Mouse (Mus musculus) intestine, embryonic 16.5 days (tissue): Measurements from ENCODE around the gene Sox5. TPM values are rescaled to one million over a fixed set of nuclear protein-coding genes. Genes with fewer than 3 reads are reported as not detected.
A peak's percentile ranks its signal among the peaks of the same experiment; 100 is the strongest.

Source experiments
- ATAC-seq: fragments of 200-750 bp; cut with Nextera tagmentation; 2 replicates; pipeline ENCODE4 v1.8.0; 2017; ENCODE audit warnings: moderate TSS enrichment, moderate library complexity
- H3K27ac ChIP-seq: fragments of 300-500 bp; sonication (generic); 2 replicates; pipeline ENCODE4 v1.5.1; 2014; ENCODE audit warnings: mild to moderate bottlenecking, low read length
- H3K27me3 ChIP-seq: fragments of 300-500 bp; sonication (generic); replicated peaks from 2 replicates; pipeline ENCODE4 v1.6.1; 2014; ENCODE audit warnings: low read length, control low read depth, mixed read lengths; ENCODE audit not compliant: control insufficient read depth, insufficient read depth
- H3K36me3 ChIP-seq: fragments of 300-500 bp; sonication (generic); 2 replicates; pipeline ENCODE4 v1.6.1; 2014; ENCODE audit warnings: low read length, control low read depth; ENCODE audit not compliant: control insufficient read depth, insufficient read depth
- H3K4me1 ChIP-seq: fragments of 300-500 bp; sonication (generic); 2 replicates; pipeline ENCODE4 v1.6.1; 2014; ENCODE audit warnings: low read length, control low read depth, mixed read lengths; ENCODE audit not compliant: control insufficient read depth, insufficient read depth
- H3K4me2 ChIP-seq: fragments of 300-500 bp; sonication (generic); 2 replicates; pipeline ENCODE4 v1.6.1; 2014; ENCODE audit warnings: low read depth, low read length, control low read depth
- H3K4me3 ChIP-seq: fragments of 300-500 bp; sonication (generic); 2 replicates; pipeline ENCODE4 v1.5.1; 2014; ENCODE audit warnings: mild to moderate bottlenecking, low read length
- H3K9ac ChIP-seq: fragments of 300-500 bp; sonication (generic); 2 replicates; pipeline ENCODE4 v1.6.1; 2014; ENCODE audit warnings: low read depth, low read length
- H3K9me3 ChIP-seq: fragments of 300-500 bp; sonication (generic); 2 replicates; pipeline ENCODE4 v1.6.1; 2016; ENCODE audit warnings: low read length, control low read depth; ENCODE audit not compliant: control insufficient read depth
- whole genome bisulfite sequencing: fragments of 180-500 bp; shearing (Covaris S2); extraction: QIAGEN DNeasy Blood & Tissue Kit; methylation state at CpG from one replicate; pipeline ENCODE4 v1.1.7; 2014; 5-methylcytosine and 5-hydroxymethylcytosine counted together
- polyA plus RNA-seq: library from polyadenylated mRNA; unstranded; fragments of >200 nt; fragmentation: Nextera tagmentation; extraction: Ambion mirVana; gene quantifications from 2 replicates; pipeline ENCODE4 v1.2.1, GENCODE M21; 2015

Gene Sox5
- polyA plus RNA-seq, 1 experiment from 2014 or later, result 14.3 TPM

GRCm38 (mm10) chr6:144804321-144804720 lies 22.5 kb upstream of the Sox5 start:
- Histone ChIP-seq H3K27ac (no peak overlapping the region), H3K4me2 (no peak overlapping the region), H3K36me3 (no peaks in the 10 kb centered on the region), H3K9ac (no peak overlapping the region), H3K4me1 (no peaks in the 10 kb centered on the region), H3K27me3 (no peaks in the 10 kb centered on the region), H3K9me3 (no peaks in the 10 kb centered on the region), H3K4me3 (no peak overlapping the region)
- ATAC-seq, result no peak
- 82% methylated on average over 5 of the region's 5 CpGs for WGBS

DNA sequence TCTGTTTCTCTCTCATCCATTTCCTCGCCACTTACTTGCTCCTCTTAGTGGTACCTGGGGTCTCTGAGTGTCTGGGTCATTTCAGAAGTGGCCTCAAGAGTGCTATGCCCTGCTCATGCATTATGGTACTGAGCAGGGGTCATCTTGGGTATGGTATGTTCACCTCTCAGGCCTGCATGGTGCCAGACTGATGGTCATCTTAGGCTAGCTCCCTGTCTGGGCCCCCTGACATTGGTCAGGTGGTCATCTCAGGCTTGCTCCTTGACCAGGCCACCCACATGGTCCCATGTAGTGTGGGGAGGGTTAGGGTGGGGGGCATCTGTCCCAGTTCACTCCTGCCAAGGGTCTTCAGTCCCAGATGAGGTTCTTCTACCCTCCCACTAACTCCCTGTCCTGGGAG lies 21.3 kb upstream of the Sox5 start:
- 93% methylated on average over 1 of the region's 1 CpGs for WGBS
- no peak overlapping the region for H3K27ac ChIP-seq
- no peaks in the 10 kb centered on the region for H3K27me3 ChIP-seq
- H3K4me1 ChIP-seq, result no peaks in the 10 kb centered on the region
- no peaks in the 10 kb centered on the region for H3K9me3 ChIP-seq
- H3K4me3 ChIP-seq, result no peak overlapping the region
- H3K9ac ChIP-seq, result no peak overlapping the region
- no peaks in the 10 kb centered on the region for H3K36me3 ChIP-seq
- H3K4me2 ChIP-seq, result no peak overlapping the region
- ATAC-seq, result no peak

- Histone ChIP-seq H3K27me3 (no peaks in the 10 kb centered on the region), H3K9ac (no peak overlapping the region), H3K4me3 (no peak overlapping the region), H3K9me3 (no peaks in the 10 kb centered on the region), H3K27ac (no peak overlapping the region), H3K4me1 (no peaks in the 10 kb centered on the region), H3K4me2 (no peak overlapping the region), H3K36me3 (no peaks in the 10 kb centered on the region)
- no peak for ATAC-seq
- WGBS, result 66% methylated on average over 3 of the region's 3 CpGs
Observed at GRCm38 (mm10) chr6:144794356-144794755, 12.6 kb upstream of the Sox5 start.

DNA sequence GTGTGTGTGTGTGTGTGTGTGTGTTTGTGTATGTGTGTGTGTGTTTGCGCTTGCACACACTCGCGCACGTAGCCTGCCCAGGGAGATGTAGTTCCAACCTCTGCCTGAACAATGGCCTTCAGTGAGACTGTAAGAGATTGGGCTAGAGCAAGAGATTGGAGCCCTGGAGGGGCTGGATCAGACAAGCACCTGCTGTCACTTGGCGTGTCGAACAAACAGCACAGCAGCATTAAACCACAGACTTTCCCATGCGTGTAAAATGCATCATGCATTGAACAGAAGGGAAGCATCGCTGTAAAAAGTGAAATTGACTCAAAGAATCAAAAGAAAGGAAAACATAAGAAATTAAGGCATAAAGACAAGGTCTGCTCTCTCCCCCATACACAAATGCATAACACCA lies 11.1 kb upstream of the Sox5 start:
- Histone ChIP-seq H3K4me3 (no peak overlapping the region), H3K9ac (no peak overlapping the region), H3K36me3 (no peaks in the 10 kb centered on the region), H3K27ac (no peak overlapping the region), H3K27me3 (no peaks in the 10 kb centered on the region), H3K4me2 (no peak overlapping the region), H3K4me1 (no peaks in the 10 kb centered on the region), H3K9me3 (no peaks in the 10 kb centered on the region)
- no peak for ATAC-seq
- 90% methylated on average over 8 of the region's 8 CpGs for WGBS

DNA sequence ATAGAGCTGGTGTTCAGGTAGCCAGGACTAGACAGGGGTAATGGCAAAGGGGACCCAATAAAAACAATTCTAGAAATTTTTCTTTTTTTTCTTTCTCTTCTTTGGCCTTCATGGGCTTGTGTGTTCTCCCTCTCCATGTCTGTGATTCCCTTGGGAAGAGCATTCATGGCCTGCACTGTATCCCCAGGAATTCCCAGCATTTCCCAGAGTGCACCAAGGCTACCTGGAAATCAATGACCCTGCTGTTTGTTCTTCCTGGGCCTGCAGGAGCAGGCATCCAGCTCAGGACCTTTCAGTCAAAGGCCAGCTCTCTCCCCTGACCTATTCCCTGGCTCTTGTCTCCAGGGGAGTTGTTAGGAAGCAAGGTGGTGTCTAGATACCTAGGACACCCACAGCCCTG lies 1.5 kb upstream of the Sox5 start:
- no peak overlapping the region for H3K27ac ChIP-seq
- H3K27me3 ChIP-seq, result peaks cover 5% of the 10 kb centered on the region; the same call in 1 of the 2 replicates
- no peak overlapping the region for H3K4me3 ChIP-seq
- no peaks in the 10 kb centered on the region for H3K9me3 ChIP-seq
- no peak overlapping the region for H3K9ac ChIP-seq
- no peaks in the 10 kb centered on the region for H3K36me3 ChIP-seq
- no peak for ATAC-seq
- H3K4me1 ChIP-seq, result no peaks in the 10 kb centered on the region
- H3K4me2 ChIP-seq, result no peak overlapping the region

DNA sequence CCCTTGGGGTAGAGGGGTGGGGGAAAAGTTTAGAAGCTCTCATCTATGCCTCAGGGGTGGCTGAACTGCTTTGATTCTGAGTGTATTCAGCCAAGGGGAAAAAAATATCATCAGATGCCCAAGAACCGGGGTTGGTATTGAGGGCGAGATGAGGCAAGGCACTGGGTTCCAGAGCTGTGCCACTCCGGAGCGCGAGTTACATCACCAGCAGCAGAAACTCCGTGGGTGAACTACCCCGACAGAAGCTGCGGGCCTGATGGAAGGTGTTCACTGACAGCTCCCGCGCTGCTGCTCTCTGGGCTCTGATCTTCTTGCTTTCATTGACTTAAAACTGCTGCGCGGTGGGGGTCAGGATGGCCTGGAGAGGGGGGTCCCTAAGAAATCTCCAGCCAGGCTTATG lies 1.1 kb upstream of the Sox5 start:
- 21% methylated on average over 12 of the region's 12 CpGs for WGBS
- H3K9me3 ChIP-seq, result no peaks in the 10 kb centered on the region
- H3K27me3 ChIP-seq, result peaks cover 5% of the 10 kb centered on the region; the same call in 1 of the 2 replicates
- peak overlapping the region; percentile 81 for H3K4me3 ChIP-seq
- H3K4me1 ChIP-seq, result no peaks in the 10 kb centered on the region
- H3K9ac ChIP-seq, result peak overlapping the region; percentile 79
- no peaks in the 10 kb centered on the region for H3K36me3 ChIP-seq
- peak overlapping the region; percentile 98 for H3K4me2 ChIP-seq
- no peak for ATAC-seq
- no peak overlapping the region for H3K27ac ChIP-seq

DNA sequence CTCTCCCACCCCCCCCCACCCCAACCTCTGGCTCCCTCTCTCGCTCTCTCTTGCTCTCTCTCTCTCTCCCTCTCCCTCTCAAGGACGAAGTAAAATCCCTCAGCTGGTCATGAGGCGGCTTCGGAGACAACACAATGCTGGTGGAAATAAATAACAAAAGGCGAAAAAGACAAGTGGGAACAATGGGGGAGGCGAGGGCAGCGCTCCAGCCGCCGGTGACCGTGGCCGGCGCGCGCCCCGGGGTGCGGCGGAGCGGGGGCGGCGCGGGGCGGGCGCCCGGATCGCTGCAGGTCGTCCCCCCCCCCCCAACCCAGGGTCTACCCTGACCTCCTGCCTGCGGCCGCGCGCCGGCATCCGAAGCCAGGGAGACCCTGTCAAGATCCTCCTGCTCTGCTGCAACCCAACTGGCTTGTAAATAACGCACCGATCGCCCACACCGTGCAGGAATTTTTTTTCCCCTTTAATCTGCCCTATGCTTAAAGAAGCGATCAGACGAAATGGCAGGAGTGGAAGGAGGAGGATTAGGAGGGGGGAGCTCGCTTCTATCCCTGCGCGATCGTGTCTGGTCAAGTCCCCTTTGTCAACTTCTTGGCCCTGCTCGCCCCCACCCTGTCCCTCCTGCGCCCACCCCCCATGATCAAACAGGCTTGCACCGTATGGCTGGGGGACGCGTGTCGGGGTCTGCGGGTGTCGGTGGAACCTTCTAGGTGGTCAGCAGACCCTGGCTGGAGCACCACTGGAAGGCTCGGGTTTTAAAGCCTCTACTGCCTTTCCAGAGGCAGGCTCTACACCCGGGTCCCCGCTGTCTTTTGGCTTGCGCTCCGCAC lies 467 bp upstream of the Sox5 start:
- WGBS, result 2% methylated on average over 35 of the region's 55 CpGs
- Histone ChIP-seq H3K4me2 (peak overlapping the region; percentile 98), H3K4me3 (peak overlapping the region; percentile 81), H3K27me3 (peaks cover 5% of the 10 kb centered on the region; the same call in 1 of the 2 replicates), H3K36me3 (no peaks in the 10 kb centered on the region), H3K9ac (peak overlapping the region; percentile 79), H3K27ac (0 out of 2 replicates have a peak overlapping the region, but pooled peaks have one; percentile 23), H3K9me3 (no peaks in the 10 kb centered on the region), H3K4me1 (no peaks in the 10 kb centered on the region)
- ATAC-seq, result peak; percentile 54; the same call in 1 of the 2 replicates

- ATAC-seq, result peak; percentile 35
- Histone ChIP-seq H3K4me3 (peak overlapping the region; percentile 81), H3K36me3 (no peaks in the 10 kb centered on the region), H3K9ac (peak overlapping the region; percentile 79), H3K4me1 (no peaks in the 10 kb centered on the region), H3K27ac (peak overlapping the region; percentile 78), H3K9me3 (no peaks in the 10 kb centered on the region), H3K27me3 (peaks cover 5% of the 10 kb centered on the region; the same call in 1 of the 2 replicates), H3K4me2 (peak overlapping the region; percentile 98)
- 18% methylated on average over 9 of the region's 9 CpGs for WGBS
Observed at GRCm38 (mm10) chr6:144780608-144781285, 1.0 kb downstream of the Sox5 start.

DNA sequence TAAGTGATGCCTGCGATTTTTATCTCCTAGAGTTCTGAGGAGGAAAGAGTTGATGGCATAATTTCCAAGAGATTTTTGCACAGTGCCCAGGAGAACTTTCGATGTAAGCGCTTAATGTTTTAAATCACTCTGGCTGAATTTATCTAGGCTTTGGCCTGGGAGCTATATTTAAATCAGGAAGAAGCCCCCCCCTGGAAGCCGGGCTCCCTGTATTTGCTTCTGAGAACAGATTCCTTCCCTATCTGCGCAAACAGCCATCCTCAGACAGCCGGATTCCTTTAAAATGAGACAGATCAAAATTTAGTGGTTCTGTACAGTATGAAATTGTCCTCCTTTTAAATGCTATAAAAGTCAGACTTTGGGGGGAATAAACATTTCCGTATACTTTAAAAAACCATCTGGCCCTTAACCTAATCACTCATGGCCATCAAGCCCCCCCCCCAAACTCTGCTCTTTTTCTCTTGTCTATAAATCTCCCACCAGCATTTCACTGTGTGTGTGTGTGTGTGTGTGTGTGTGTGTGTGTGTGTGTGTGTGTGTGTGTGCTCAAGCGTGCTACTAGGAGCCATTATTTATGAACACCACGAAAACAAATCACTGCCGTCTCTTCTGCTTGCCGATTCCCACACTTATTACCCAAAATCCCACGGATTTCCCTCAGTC lies 1.7 kb downstream of the Sox5 start:
- Histone ChIP-seq H3K27me3 (peaks cover 5% of the 10 kb centered on the region; the same call in 1 of the 2 replicates), H3K27ac (peak overlapping the region; percentile 78), H3K9ac (peak overlapping the region; percentile 79; the same call in 1 of the 2 replicates), H3K9me3 (no peaks in the 10 kb centered on the region), H3K4me1 (no peaks in the 10 kb centered on the region), H3K4me2 (peak overlapping the region; percentile 98), H3K36me3 (no peaks in the 10 kb centered on the region), H3K4me3 (peak overlapping the region; percentile 81)
- 36% methylated on average over 12 of the region's 12 CpGs for WGBS
- no peak for ATAC-seq
